Mouse (Mus musculus) left cerebral cortex, postnatal 10 days (tissue): ENCODE results near the gene Slitrk5. TPM values are rescaled to one million over a fixed set of nuclear protein-coding genes. Genes with fewer than 3 reads are reported as not detected.
"Not testable (repeated sequence)": the region's sequence is repeated elsewhere in the genome, so short reads cannot be mapped to it uniquely, and the experiment has no call there.

Source experiments
- DNase-seq, 2 experiments: peaks; one replicate each; pipeline ENCODE4 v3.0.0; 2021 to 2022; ENCODE audit warnings: low spot score in 2 of 2, mixed read lengths in 1 of 2; ENCODE audit errors: extremely low spot score in 1 of 2
- intact Hi-C: fragments of 180-260 bp; cut with DNase I; formaldehyde crosslinking; loops from one replicate; pipeline ENCODE4 v1.15.1; 2025
- total RNA-seq, 2 experiments: library from RNA; stranded (reverse); gene quantifications; 2 replicates each; pipeline ENCODE4 v1.2.3; 2021

Slitrk5 gene
- total RNA-seq, result 10 to 100 TPM; 78.5 to 88.8 TPM

DNA sequence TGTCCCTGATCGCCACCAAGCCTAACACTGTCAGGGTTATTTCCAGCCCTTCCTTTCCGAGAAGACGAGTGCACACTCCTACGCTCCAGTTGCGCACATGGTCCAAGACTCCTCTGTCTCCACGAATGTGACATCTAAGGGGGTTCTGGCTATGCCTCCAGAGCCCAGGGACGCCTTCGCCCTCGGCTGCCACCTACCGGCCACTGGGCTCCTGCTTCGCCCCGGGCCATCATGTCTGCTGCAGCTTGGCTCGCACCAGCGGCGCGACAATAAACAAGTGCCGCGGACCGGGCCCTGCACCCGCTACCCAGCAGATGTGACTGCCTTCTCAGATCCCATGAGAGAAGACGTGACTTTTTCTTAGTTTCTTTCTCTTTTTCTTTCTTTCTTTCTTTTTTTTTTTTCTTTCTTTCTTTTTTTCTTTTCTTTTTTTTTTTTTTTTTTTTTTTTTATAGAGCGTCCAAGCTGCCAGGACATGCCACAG is at the start of gene Slitrk5:
Gene Slitrk5 (plus strand): TSS at position 434 of the 484 bp plus-strand sequence.
- intact Hi-C loops, result loop anchor here (2.0 to 5.0 kb wide), 3 partner anchors 92 to 847 kb away; no protein-coding TSS in a partner anchor
- DNase-seq, result peak; percentile 90 to 92

DNA sequence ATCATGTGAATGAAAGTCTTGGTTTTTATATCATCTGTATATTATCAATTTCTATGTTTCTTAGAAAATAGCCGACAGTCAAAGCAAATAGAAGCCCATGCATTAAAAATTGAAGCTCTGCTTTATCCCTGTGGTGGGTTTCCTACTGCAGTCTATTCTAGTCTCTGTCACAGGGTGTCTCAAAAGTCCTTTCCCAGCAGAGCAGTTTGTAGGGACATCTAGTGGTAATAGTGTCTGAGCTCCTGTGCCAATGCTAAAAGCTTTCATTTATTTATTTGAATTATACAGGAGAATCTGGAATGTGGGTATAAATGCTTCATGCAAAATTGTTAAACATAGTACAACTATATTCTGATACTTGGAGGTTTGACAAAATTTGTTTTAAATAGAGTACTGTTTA is 2.0 kb upstream of the Slitrk5 start:
- intact Hi-C loops, result loop anchor here (5.0 kb wide), 2 partner anchors 91 to 846 kb away; no protein-coding TSS in a partner anchor
- peak in 1 of 2 experiments; percentile 54 for DNase-seq

DNA sequence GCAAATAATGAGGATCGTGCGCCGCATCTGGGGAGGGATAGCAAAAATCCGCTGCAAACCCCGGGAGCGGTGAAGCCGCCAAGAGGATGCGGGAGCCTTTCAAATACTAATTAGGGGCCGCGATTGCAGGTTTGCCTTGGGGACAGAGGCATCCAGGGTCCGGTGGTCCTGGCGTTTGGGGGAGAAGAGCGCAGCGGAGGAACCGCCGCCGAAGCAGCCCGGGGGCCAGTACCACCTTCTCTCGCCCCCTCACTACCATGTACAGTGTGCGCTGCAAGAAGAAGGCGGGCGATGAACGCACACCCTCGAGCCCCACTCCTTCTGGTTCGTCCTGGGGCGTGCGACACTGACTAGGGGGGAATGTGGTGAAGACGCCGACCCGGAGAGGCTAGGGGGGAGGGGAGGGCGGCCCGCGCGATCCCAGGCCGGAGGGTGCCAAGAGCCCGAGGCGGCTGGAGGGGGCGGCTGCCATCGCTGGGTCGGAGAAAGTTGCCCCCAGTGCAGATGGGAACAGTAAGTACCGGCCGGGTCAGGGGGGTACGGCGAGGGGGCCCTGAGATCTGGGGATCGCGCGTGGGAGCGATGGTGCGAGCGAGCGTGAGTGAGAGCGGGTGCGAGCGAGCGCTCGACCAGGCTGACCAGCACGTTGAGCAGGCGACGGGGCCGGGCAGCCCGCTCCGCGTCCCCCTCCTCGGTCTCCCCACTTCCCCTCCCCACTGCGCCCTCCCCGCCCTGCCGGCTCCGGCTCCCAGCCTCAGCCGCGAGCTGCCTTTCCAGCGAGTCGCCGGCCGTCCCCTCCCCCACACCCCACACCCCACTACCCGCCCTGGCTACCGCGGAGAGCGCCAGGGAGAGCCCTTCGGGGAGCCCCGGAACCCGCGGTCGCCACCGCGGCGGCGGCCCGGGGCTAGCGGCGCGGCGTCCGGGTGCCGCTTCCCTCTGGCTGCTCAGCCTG is 591 bp downstream of the Slitrk5 start:
- DNase-seq, result peak; percentile 38 to 84
- intact Hi-C loops, result loop anchor here (2.0 kb wide), 1 partner anchor 527 kb away; no protein-coding TSS in a partner anchor

DNA sequence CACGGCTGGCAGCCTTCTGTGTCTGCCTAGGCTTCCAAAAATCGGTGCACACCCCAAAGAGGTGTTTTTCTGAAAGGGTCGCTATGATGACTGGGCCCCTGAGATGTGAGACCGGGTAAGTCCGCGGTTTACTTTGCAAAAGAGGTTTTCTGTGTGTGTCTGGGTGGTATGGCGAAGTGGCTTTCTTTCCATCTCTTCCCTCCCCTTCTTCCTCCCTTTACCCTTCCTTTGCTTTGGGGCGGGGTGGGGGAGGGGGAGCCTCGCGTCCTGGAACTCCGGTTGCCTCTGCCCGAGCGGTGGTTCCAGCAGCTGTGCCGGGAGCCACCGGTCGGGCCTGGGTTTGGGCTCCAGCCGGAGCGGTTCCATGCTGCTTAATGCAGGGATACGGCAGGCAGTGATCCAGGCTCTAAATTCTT is 1.3 kb downstream of the Slitrk5 start:
- intact Hi-C loops, result no loop called here
- peak; percentile 34 to 63 for DNase-seq

DNA sequence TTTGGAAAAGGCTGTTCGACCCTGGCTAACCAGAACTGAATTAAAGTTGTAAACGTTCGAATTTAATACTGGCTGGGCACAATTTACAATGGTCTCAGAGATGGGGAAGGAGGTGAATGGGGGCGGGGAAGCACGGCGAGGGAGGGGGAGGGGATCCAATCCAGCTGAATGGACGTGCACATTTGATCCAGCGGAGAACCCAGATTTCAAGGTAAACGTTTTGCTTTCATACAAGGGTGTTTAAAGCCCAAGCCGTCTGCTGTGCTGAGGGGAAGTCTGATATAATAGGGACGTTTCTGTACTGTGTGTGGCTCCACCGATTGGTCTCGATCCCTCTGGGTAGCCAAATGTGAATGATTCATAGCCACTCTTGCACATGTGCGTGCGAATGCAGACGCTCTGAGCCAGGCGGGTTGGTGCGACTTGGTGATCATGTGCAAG is 2.0 kb downstream of the Slitrk5 start:
- intact Hi-C loops, result no loop called here
- peak; percentile 42 to 43 for DNase-seq

DNA sequence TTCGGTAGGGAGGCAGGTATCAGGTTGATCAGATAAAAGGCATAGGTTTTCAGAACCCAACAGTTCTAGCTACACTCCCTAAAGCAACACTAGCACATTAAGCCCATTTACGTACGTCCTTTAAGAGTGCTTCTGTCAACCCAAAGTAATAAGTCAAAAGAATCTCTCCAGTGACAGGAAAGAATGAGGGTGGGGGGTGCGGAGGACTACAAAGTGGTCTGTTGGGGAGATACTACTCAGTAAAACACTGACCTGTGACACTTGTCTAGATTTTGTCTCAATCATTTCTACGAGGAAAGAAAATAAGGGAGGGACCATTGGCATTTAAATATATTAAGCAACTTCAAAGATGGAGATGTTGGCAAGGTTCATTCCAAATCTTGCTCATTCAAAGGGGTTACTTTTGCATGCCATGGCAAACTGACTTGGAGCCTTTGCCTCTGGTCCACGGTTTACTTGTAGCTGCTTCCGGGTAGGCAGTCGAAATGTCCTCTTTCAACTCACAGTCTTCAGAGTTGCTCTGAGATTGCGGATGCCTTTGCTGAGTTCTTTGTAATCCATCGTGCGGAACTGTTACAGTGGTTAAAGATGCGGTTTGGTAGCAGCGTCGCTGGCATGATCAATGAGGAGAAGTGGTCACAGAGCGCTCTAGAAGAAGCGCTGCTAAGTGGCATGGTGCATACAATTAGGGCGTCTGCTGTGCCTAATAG is 2.6 kb downstream of the Slitrk5 start:
- no peak for DNase-seq
- intact Hi-C loops, result no loop called here

DNA sequence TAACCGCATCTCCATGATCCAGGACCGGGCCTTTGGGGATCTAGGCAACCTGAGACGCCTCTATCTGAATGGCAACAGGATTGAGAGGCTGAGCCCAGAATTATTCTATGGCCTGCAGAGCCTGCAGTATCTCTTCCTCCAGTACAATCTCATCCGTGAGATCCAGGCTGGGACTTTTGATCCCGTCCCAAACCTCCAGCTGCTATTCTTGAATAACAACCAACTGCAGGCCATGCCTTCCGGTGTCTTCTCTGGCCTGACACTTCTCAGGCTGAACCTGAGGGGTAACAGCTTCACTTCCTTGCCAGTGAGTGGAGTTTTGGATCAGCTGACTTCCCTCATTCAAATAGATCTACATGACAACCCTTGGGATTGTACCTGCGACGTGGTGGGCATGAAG is 5.4 kb downstream of the Slitrk5 start:
- intact Hi-C loops, result no loop called here
- DNase-seq, result no peak

DNA sequence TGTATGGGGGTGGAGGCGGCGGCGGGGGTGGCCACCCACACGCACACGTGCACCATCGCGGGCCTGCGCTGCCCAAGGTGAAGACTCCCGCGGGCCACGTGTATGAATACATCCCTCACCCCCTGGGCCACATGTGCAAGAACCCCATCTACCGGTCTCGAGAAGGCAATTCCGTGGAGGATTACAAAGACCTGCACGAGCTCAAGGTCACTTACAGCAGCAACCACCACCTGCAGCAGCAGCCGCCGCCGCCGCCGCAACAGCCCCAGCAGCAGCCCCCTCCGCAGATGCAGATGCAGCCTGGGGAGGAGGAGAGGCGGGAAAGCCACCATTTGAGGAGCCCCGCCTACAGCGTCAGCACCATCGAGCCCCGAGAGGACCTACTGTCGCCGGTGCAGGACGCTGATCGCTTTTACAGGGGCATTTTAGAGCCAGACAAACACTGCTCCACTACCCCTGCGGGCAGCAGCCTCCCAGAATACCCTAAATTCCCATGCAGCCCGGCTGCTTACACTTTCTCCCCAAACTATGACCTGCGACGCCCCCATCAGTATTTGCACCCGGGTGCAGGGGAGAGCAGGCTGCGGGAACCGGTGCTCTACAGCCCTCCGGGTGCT is 6.3 kb downstream of the Slitrk5 start:
- intact Hi-C loops, result no loop called here
- DNase-seq, result peak; percentile 18 to 39

DNA sequence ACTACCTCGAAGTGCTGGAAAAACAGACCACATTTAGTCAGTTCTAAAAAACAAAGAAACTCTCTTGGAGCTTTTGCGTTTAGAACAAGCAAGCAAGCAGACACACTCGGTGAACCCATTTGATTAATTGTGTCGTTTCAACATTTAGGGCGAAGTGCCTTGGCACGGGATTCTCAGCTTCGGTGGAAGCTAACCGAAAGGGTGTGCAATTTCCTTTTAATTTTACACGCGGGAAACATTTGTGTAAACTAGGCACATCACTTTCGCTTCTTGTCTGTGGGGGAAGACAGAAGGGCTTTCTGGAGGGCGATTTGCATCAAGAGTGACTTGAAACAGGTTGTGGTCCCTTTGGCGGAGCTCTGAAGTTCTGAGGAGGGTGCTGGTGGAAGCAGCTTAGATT is 6.9 kb downstream of the Slitrk5 start:
- DNase-seq, result no peak
- intact Hi-C loops, result no loop called here

DNA sequence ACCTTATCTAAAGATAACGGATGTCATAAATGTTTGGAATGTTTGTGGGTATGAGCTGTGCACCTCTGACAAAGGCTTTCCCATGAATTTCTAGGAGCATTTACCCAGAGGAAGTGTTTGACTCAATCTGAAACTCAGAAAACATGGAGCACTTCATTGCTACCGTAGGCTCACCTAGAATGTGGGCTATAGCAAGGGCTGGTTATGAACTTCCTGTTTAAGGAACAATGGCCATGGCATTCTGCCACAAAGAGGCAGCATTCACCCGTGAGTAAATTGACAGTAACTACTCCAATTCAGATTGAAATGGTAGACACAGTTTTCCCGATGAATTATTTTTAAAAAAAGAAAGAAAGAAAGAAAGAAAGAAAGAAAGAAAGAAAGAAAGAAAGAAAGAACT is 8.6 kb downstream of the Slitrk5 start:
- intact Hi-C loops, result no loop called here
- DNase-seq, result no peak

DNA sequence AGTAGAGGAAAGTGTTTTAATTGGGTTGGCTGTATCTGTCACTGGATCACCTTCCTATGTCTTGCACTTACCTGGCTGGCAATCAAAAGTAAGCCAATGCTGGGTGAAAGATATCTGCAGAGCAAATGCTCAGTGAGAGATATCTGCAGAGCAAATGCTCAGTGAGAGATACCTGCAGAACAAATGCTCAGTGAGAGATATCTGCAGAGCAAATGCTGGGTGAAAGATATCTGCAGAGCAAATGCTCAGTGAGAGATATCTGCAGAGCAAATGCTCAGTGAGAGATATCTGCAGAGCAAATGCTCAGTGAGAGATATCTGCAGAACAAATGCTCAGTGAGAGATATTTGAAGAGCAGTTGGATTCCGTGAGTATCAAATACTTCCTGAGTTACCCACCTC is 15.2 kb downstream of the Slitrk5 start:
- DNase-seq, intact Hi-C loops: not testable (repeated sequence)

DNA sequence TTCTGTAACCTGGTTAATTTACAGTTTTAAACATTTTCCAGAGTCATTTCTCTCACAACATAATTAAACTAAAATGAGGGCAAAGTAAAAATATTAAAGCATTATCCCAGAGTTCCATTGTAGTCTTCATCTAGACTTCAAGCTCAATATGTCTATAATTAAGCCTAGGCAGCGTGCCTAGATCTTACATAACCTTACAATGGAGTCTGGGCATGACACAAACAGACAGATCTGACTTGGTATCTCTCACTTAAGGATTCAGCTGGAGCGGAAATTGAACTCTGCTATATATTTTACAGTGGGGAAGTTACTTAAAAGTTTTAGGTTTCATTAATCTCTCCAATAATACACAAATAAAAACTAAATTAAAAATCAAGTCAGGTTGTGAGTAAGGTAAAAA is 54.9 kb downstream of the Slitrk5 start:
- DNase-seq, result no peak
- intact Hi-C loops, result no loop called here
